Mouse (Mus musculus) stomach, embryonic 15.5 days (tissue): ENCODE data around the gene Odf3b. TPM values are rescaled to one million over a fixed set of nuclear protein-coding genes. Genes with fewer than 3 reads are reported as not detected.
A peak's percentile ranks its signal among the peaks of the same experiment; 100 is the strongest.

Source experiments
- ATAC-seq: fragments of 200-750 bp; cut with Nextera tagmentation; 2 replicates; pipeline ENCODE4 v1.8.0; 2017; ENCODE audit warnings: low read depth, moderate number of reproducible peaks, moderate TSS enrichment; ENCODE audit not compliant: insufficient read depth, low FRiP score
- H3K27ac ChIP-seq: fragments of 300-500 bp; sonication (generic); 2 replicates; pipeline ENCODE4 v1.5.1; 2015; ENCODE audit warnings: mild to moderate bottlenecking, inconsistent platforms
- H3K27me3 ChIP-seq: fragments of 300-500 bp; sonication (generic); replicated peaks from 2 replicates; pipeline ENCODE4 v1.6.1; 2015; ENCODE audit warnings: inconsistent platforms
- H3K36me3 ChIP-seq: fragments of 300-500 bp; sonication (generic); 2 replicates; pipeline ENCODE4 v1.6.1; 2015; ENCODE audit warnings: inconsistent platforms
- H3K4me1 ChIP-seq: fragments of 300-500 bp; sonication (generic); 2 replicates; pipeline ENCODE4 v1.6.1; 2015; ENCODE audit warnings: inconsistent platforms
- H3K4me2 ChIP-seq: fragments of 300-500 bp; sonication (generic); 2 replicates; pipeline ENCODE4 v1.6.1; 2015; ENCODE audit warnings: mild to moderate bottlenecking, inconsistent platforms
- H3K4me3 ChIP-seq: fragments of 300-500 bp; sonication (generic); replicated peaks from 2 replicates; pipeline ENCODE4 v1.5.1; 2015; ENCODE audit warnings: inconsistent platforms
- H3K9ac ChIP-seq: fragments of 300-500 bp; sonication (generic); 2 replicates; pipeline ENCODE4 v1.6.1; 2015; ENCODE audit warnings: inconsistent platforms
- H3K9me3 ChIP-seq: fragments of 300-500 bp; sonication (generic); 2 replicates; pipeline ENCODE4 v1.6.1; 2016; ENCODE audit warnings: inconsistent platforms
- WGBS: fragments of 180-500 bp; shearing (Covaris S2); methylation state at CpG from one replicate; pipeline ENCODE4 v1.1.7; 2015; 5-methylcytosine and 5-hydroxymethylcytosine counted together
- polyA plus RNA-seq: library from polyadenylated mRNA; unstranded; fragments of >200 nt; fragmentation: Nextera tagmentation; extraction: Ambion mirVana; gene quantifications from 2 replicates; pipeline ENCODE4 v1.2.1, GENCODE M21; 2015

Odf3b gene
- polyA plus RNA-seq, 1 experiment from 2014 or later: 0.48 TPM

- no peak overlapping the region for H3K9ac ChIP-seq
- H3K36me3 ChIP-seq: no peaks in the 10 kb centered on the region
- H3K27me3 ChIP-seq: no peaks in the 10 kb centered on the region
- no peak overlapping the region for H3K4me2 ChIP-seq
- no peaks in the 10 kb centered on the region for H3K9me3 ChIP-seq
- no peaks in the 10 kb centered on the region for H3K4me1 ChIP-seq
- WGBS: 82% methylated on average over 2 of the region's 2 CpGs
- ATAC-seq: no peak
- no peak overlapping the region for H3K27ac ChIP-seq
- no peak overlapping the region for H3K4me3 ChIP-seq
Measured at GRCm38 (mm10) chr15:89398146-89398545, 19.1 kb upstream of the Odf3b start.

GRCm38 (mm10) chr15:89396883-89397282 is 17.8 kb upstream of the Odf3b start:
- no peak overlapping the region for H3K4me3 ChIP-seq
- H3K9ac ChIP-seq: no peak overlapping the region
- H3K36me3 ChIP-seq: no peaks in the 10 kb centered on the region
- H3K27ac ChIP-seq: no peak overlapping the region
- H3K4me1 ChIP-seq: no peaks in the 10 kb centered on the region
- no peaks in the 10 kb centered on the region for H3K9me3 ChIP-seq
- no peak for ATAC-seq
- 80% methylated on average over 4 of the region's 4 CpGs for WGBS
- H3K27me3 ChIP-seq: no peaks in the 10 kb centered on the region
- H3K4me2 ChIP-seq: no peak overlapping the region

GRCm38 (mm10) chr15:89390081-89390480 is 11.0 kb upstream of the Odf3b start:
- H3K4me1 ChIP-seq: no peaks in the 10 kb centered on the region
- H3K9me3 ChIP-seq: no peaks in the 10 kb centered on the region
- H3K9ac ChIP-seq: no peak overlapping the region
- ATAC-seq: no peak
- no peaks in the 10 kb centered on the region for H3K36me3 ChIP-seq
- no peak overlapping the region for H3K27ac ChIP-seq
- 89% methylated on average over 10 of the region's 10 CpGs for WGBS
- H3K4me2 ChIP-seq: no peak overlapping the region
- no peaks in the 10 kb centered on the region for H3K27me3 ChIP-seq
- no peak overlapping the region for H3K4me3 ChIP-seq

- no peaks in the 10 kb centered on the region for H3K4me1 ChIP-seq
- no peaks in the 10 kb centered on the region for H3K27me3 ChIP-seq
- no peak overlapping the region for H3K9ac ChIP-seq
- no peak for ATAC-seq
- H3K9me3 ChIP-seq: no peaks in the 10 kb centered on the region
- H3K4me3 ChIP-seq: no peak overlapping the region
- no peak overlapping the region for H3K4me2 ChIP-seq
- H3K27ac ChIP-seq: no peak overlapping the region
- WGBS: 44% methylated on average over 12 of the region's 12 CpGs
- no peaks in the 10 kb centered on the region for H3K36me3 ChIP-seq
Measured at GRCm38 (mm10) chr15:89387127-89387526, 8.0 kb upstream of the Odf3b start.

- no peaks in the 10 kb centered on the region for H3K4me1 ChIP-seq
- H3K4me3 ChIP-seq: no peak within 1 kb of the TSS
- H3K9me3 ChIP-seq: no peaks in the 10 kb centered on the region
- H3K9ac ChIP-seq: no peak within 1 kb of the TSS
- H3K27me3 ChIP-seq: peaks cover 5% of the 10 kb centered on the region
- H3K27ac ChIP-seq: no peak within 1 kb of the TSS
- no peak for ATAC-seq
- no peaks in the 10 kb centered on the region for H3K36me3 ChIP-seq
- WGBS: 86% methylated on average over 7 of the region's 7 CpGs
- no peak within 1 kb of the TSS for H3K4me2 ChIP-seq
Measured at GRCm38 (mm10) chr15:89384617-89385016, 5.5 kb upstream of the Odf3b start, which contains the start of gene Klhdc7b. TSS of gene Klhdc7b (plus strand) at chr15:89384917.

- Histone ChIP-seq H3K4me1 (peaks cover 12% of the 10 kb centered on the region), H3K9ac (0 out of 2 replicates have a peak overlapping the region, but pooled peaks have one; percentile 44), H3K9me3 (no peaks in the 10 kb centered on the region), H3K36me3 (no peaks in the 10 kb centered on the region), H3K4me2 (peak overlapping the region; percentile 69), H3K4me3 (peak overlapping the region; percentile 36; the same call in 1 of the 2 replicates), H3K27me3 (peaks cover 42% of the 10 kb centered on the region), H3K27ac (no peak overlapping the region)
- no peak for ATAC-seq
- WGBS: 13% methylated on average over 10 of the region's 10 CpGs
Measured at GRCm38 (mm10) chr15:89379429-89379828, 347 bp upstream of the Odf3b start.

GRCm38 (mm10) chr15:89377938-89378828 is 899 bp downstream of the Odf3b start:
- no peaks in the 10 kb centered on the region for H3K36me3 ChIP-seq
- peak overlapping the region; percentile 69 for H3K4me2 ChIP-seq
- no peak overlapping the region for H3K9ac ChIP-seq
- H3K4me1 ChIP-seq: peaks cover 16% of the 10 kb centered on the region
- no peak overlapping the region for H3K27ac ChIP-seq
- no peak for ATAC-seq
- peaks cover 42% of the 10 kb centered on the region for H3K27me3 ChIP-seq
- peak overlapping the region; percentile 36 for H3K4me3 ChIP-seq
- no peaks in the 10 kb centered on the region for H3K9me3 ChIP-seq
- WGBS: 15% methylated on average over 46 of the region's 46 CpGs

- 3% methylated on average over 18 of the region's 18 CpGs for WGBS
- ATAC-seq: no peak
- H3K4me1 ChIP-seq: peaks cover 23% of the 10 kb centered on the region
- peaks cover 42% of the 10 kb centered on the region for H3K27me3 ChIP-seq
- H3K36me3 ChIP-seq: 0 out of 2 replicates have a peak, but pooled peaks cover 3% of the 10 kb centered on the region
- H3K4me2 ChIP-seq: 0 out of 2 replicates have a peak overlapping the region, but pooled peaks have one; percentile 16
- H3K4me3 ChIP-seq: no peak overlapping the region; the same call in 1 of the 2 replicates
- no peaks in the 10 kb centered on the region for H3K9me3 ChIP-seq
- no peak overlapping the region for H3K27ac ChIP-seq
- H3K9ac ChIP-seq: no peak overlapping the region
Measured at GRCm38 (mm10) chr15:89377362-89377761, 1.7 kb downstream of the Odf3b start.

- Histone ChIP-seq H3K27me3 (peaks cover 42% of the 10 kb centered on the region), H3K27ac (no peak within 1 kb of the TSS), H3K4me2 (0 out of 2 replicates have a peak within 1 kb of the TSS, but pooled peaks have one; percentile 16), H3K4me3 (no peak within 1 kb of the TSS; the same call in 1 of the 2 replicates), H3K9me3 (no peaks in the 10 kb centered on the region), H3K9ac (no peak within 1 kb of the TSS), H3K36me3 (peaks cover 7% of the 10 kb centered on the region; the same call in 1 of the 2 replicates), H3K4me1 (peaks cover 23% of the 10 kb centered on the region)
- ATAC-seq: no peak
- 23% methylated on average over 16 of the region's 16 CpGs for WGBS
Measured at GRCm38 (mm10) chr15:89376957-89377356, 2.1 kb downstream of the Odf3b start, which contains the start of gene Tymp. TSS of gene Tymp (minus strand) at chr15:89377039.

- 78% methylated on average over 7 of the region's 7 CpGs for WGBS
- H3K36me3 ChIP-seq: peaks cover 15% of the 10 kb centered on the region
- ATAC-seq: no peak
- H3K27ac ChIP-seq: no peak overlapping the region
- H3K27me3 ChIP-seq: peaks cover 42% of the 10 kb centered on the region
- no peak overlapping the region for H3K9ac ChIP-seq
- no peak overlapping the region for H3K4me3 ChIP-seq
- H3K9me3 ChIP-seq: no peaks in the 10 kb centered on the region
- no peak overlapping the region for H3K4me2 ChIP-seq
- H3K4me1 ChIP-seq: peaks cover 23% of the 10 kb centered on the region
Measured at GRCm38 (mm10) chr15:89376040-89376439, 3.0 kb downstream of the Odf3b start.

GRCm38 (mm10) chr15:89374801-89375534 is 4.1 kb downstream of the Odf3b start:
- Histone ChIP-seq H3K9ac (no peak overlapping the region), H3K27ac (no peak overlapping the region), H3K27me3 (peaks cover 38% of the 10 kb centered on the region), H3K36me3 (peaks cover 25% of the 10 kb centered on the region), H3K4me1 (peaks cover 23% of the 10 kb centered on the region), H3K4me2 (no peak overlapping the region), H3K9me3 (no peaks in the 10 kb centered on the region), H3K4me3 (no peak overlapping the region)
- 91% methylated on average over 17 of the region's 17 CpGs for WGBS
- no peak for ATAC-seq
